Comparison of ENCODE assay signal across 16 mouse cellular contexts in genomic region chr10:108701361-108702128, GRCm38 (mm10). TPM values are rescaled to one million over a fixed set of nuclear protein-coding genes. Genes with fewer than 3 reads are reported as not detected.
A peak's percentile ranks its signal among the peaks of the same experiment; 100 is the strongest.
DNase-seq lines count a peak whose midpoint lies in the region; ATAC-seq and TF ChIP-seq lines count a peak whose summit lies in the region.
"Had no signal": no experiment of that assay in that cellular context is flagged by ENCODE, and none has a peak within 500 bp of the region (broad histone marks: within the 10 kb centered on the region; RNA-seq: fewer than 3 reads in every experiment).

No protein-coding gene starts in this region.

- intact Hi-C loops in gastrocnemius, postnatal 14 days (cut with DNase I; ENCODE audit: low total_unique reads), result no loop called here

- DNase-seq in neural tube, embryonic 11.5 days (ENCODE audit: low spot score), result peak; percentile 41
- DNase-seq in neural tube, embryonic 10.5 days (ENCODE audit: extremely low spot score, low spot score), result no peak
- DNase-seq in hindbrain, embryonic 10.5 days (ENCODE audit: low spot score), result peak; percentile 24
- no peak for DNase-seq in gastrocnemius, postnatal 14 days
- no peak for DNase-seq in thymus, adult 2 months
- no peak for DNase-seq in limb, embryonic 10.5 days (ENCODE audit: low spot score)
- DNase-seq: kidney, postnatal 14 days; liver; right cerebral cortex, postnatal 25 days; thymus, postnatal 25 days had no signal

- H3K27ac ChIP-seq in neural tube, embryonic 11.5 days (ENCODE audit: low read depth, low read length), result peak overlapping the region; percentile 62; the same call in 1 of the 2 replicates
- peak overlapping the region; percentile 77 for H3K27ac ChIP-seq in hindbrain, embryonic 10.5 days
- H3K27ac ChIP-seq in midbrain, embryonic 13.5 days, result peak overlapping the region; percentile 76
- H3K27ac ChIP-seq in thymus, adult 2 months (ENCODE audit: control insufficient read depth, insufficient read depth, low read length), result no peak overlapping the region
- no peak overlapping the region for H3K27ac ChIP-seq in limb, embryonic 10.5 days

- H3K9ac ChIP-seq in neural tube, embryonic 11.5 days (ENCODE audit: low read length), result no peak overlapping the region; the same call in 1 of the 2 replicates
- no peak overlapping the region for H3K9ac ChIP-seq in midbrain, embryonic 13.5 days (replicated peaks)

- 40% methylated on average over 14 of the region's 14 CpGs for WGBS in neural tube, embryonic 11.5 days
- WGBS in hindbrain, embryonic 10.5 days, result 34% methylated on average over 14 of the region's 14 CpGs
- 14% methylated on average over 14 of the region's 14 CpGs for WGBS in midbrain, embryonic 13.5 days
- 90% methylated on average over 14 of the region's 14 CpGs for WGBS in thymus, adult 2 months
- 90% methylated on average over 14 of the region's 14 CpGs for WGBS in limb, embryonic 10.5 days

- no peak for TF ChIP-seq POLR2A in thymus, adult 2 months (IDR thresholded peaks at IDR 0.05; ENCODE audit: control insufficient read depth, extremely low read depth, insufficient read depth, low read length, poor library complexity)

- no peak for TF ChIP-seq CTCF in thymus, adult 2 months (IDR thresholded peaks at IDR 0.05; ENCODE audit: borderline replicate concordance, control insufficient read depth, extremely low read depth, insufficient read depth, low read length, poor library complexity)

- peak; percentile 67 for ATAC-seq in neural tube, embryonic 11.5 days (ENCODE audit: insufficient read depth, low FRiP score, low TSS enrichment)
- ATAC-seq in midbrain, embryonic 13.5 days, result peak; percentile 83
- ATAC-seq in erythroblast, adult 5-6 weeks (replicated peaks; ENCODE audit: low FRiP score, poor library complexity, severe bottlenecking), result no peak

- no peak overlapping the region for H3K4me3 ChIP-seq in neural tube, embryonic 11.5 days (ENCODE audit: low read depth, low read length)
- no peak overlapping the region; the same call in 1 of the 2 replicates for H3K4me3 ChIP-seq in hindbrain, embryonic 10.5 days
- H3K4me3 ChIP-seq in midbrain, embryonic 13.5 days (replicated peaks), result no peak overlapping the region
- H3K4me3 ChIP-seq in thymus, adult 2 months (ENCODE audit: control insufficient read depth, insufficient read depth, low read length), result no peak overlapping the region
- H3K4me3 ChIP-seq in limb, embryonic 10.5 days, result no peak overlapping the region
- H3K4me3 ChIP-seq: myocyte had no signal

- no peaks in the 10 kb centered on the region for H3K9me3 ChIP-seq in neural tube, embryonic 11.5 days (ENCODE audit: control insufficient read depth, low read length)
- H3K9me3 ChIP-seq in hindbrain, embryonic 10.5 days, result no peaks in the 10 kb centered on the region
- H3K9me3 ChIP-seq in midbrain, embryonic 13.5 days, result no peaks in the 10 kb centered on the region
- H3K9me3 ChIP-seq in limb, embryonic 10.5 days (replicated peaks), result no peaks in the 10 kb centered on the region

- H3K36me3 ChIP-seq in neural tube, embryonic 11.5 days (ENCODE audit: control insufficient read depth, insufficient read depth, low read length), result no peaks in the 10 kb centered on the region
- H3K36me3 ChIP-seq in hindbrain, embryonic 10.5 days, result no peaks in the 10 kb centered on the region
- H3K36me3 ChIP-seq in midbrain, embryonic 13.5 days, result no peaks in the 10 kb centered on the region
- no peaks in the 10 kb centered on the region for H3K36me3 ChIP-seq in thymus, adult 2 months (ENCODE audit: control insufficient read depth, insufficient read depth, low read length)
- no peaks in the 10 kb centered on the region for H3K36me3 ChIP-seq in limb, embryonic 10.5 days

- no peaks in the 10 kb centered on the region for H3K4me1 ChIP-seq in neural tube, embryonic 11.5 days (ENCODE audit: control insufficient read depth, insufficient read depth, low read length)
- peaks cover 21% of the 10 kb centered on the region for H3K4me1 ChIP-seq in hindbrain, embryonic 10.5 days (replicated peaks)
- peaks cover 12% of the 10 kb centered on the region for H3K4me1 ChIP-seq in midbrain, embryonic 13.5 days (replicated peaks)
- no peaks in the 10 kb centered on the region for H3K4me1 ChIP-seq in thymus, adult 2 months (replicated peaks; ENCODE audit: control insufficient read depth, insufficient read depth, low read length)
- H3K4me1 ChIP-seq in limb, embryonic 10.5 days, result no peaks in the 10 kb centered on the region

- H3K27me3 ChIP-seq in neural tube, embryonic 11.5 days (ENCODE audit: control insufficient read depth, insufficient read depth, low read length), result no peaks in the 10 kb centered on the region
- H3K27me3 ChIP-seq in hindbrain, embryonic 10.5 days (ENCODE audit: insufficient read depth, poor library complexity, severe bottlenecking), result no peaks in the 10 kb centered on the region
- H3K27me3 ChIP-seq in midbrain, embryonic 13.5 days, result no peaks in the 10 kb centered on the region
- no peaks in the 10 kb centered on the region for H3K27me3 ChIP-seq in thymus, adult 2 months (ENCODE audit: control insufficient read depth, insufficient read depth, low read length)
- no peaks in the 10 kb centered on the region for H3K27me3 ChIP-seq in limb, embryonic 10.5 days (ENCODE audit: low read depth, poor library complexity, severe bottlenecking)

- H3K4me2 ChIP-seq in neural tube, embryonic 11.5 days (ENCODE audit: low read depth), result no peak overlapping the region; the same call in 1 of the 2 replicates
- peak overlapping the region; percentile 33 for H3K4me2 ChIP-seq in midbrain, embryonic 13.5 days (replicated peaks)

RNA-seq across cellular contexts. Expression of gene Gm5136, which starts 1.6 kb away (rescaled TPM):
- polyA plus RNA-seq in neural tube, embryonic 11.5 days (2014; fragmentation: Nextera tagmentation; extraction: Ambion mirVana), result not detected in 2 replicates
- polyA plus RNA-seq in hindbrain, embryonic 10.5 days (2016; fragmentation: Nextera tagmentation; extraction: Ambion mirVana), result 0.15 TPM in 1 of 2 replicates, not detected in the other
- 0.32 and 0.59 TPM in 2 replicates for polyA plus RNA-seq in midbrain, embryonic 13.5 days (2015; fragmentation: Nextera tagmentation; extraction: Ambion mirVana)
- not detected in 2 replicates for total RNA-seq in erythroblast, adult 5-6 weeks (2015; ENCODE audit: low replicate concordance)
- not detected in 2 replicates for total RNA-seq in erythroblast, adult 5-6 weeks (2017; ENCODE audit: low replicate concordance)
- total RNA-seq in gastrocnemius, postnatal 14 days (2021), result not detected
- polyA plus RNA-seq in thymus, adult 2 months (2012; rRNA removed), result not detected in 2 replicates
- not detected in 2 replicates for polyA plus RNA-seq in limb, embryonic 10.5 days (2016; fragmentation: Nextera tagmentation; extraction: Ambion mirVana)
- total RNA-seq: common myeloid progenitor, adult 5-6 weeks; granulocyte monocyte progenitor cell, adult 5-6 weeks had no signal
- polyA plus RNA-seq: lung, embryonic 16.5 days; myocyte had no signal

Comparison
In these comparisons a context has a peak if more than half of its experiments do, and no peak if none do; other contexts are left out.
1. DNase-seq: peak in neural tube, embryonic 11.5 days (single experiment) and hindbrain, embryonic 10.5 days (single experiment); none in neural tube, embryonic 10.5 days (single experiment), gastrocnemius, postnatal 14 days (single experiment), thymus, adult 2 months (single experiment) and limb, embryonic 10.5 days (single experiment).
2. H3K27ac ChIP-seq: peak in neural tube, embryonic 11.5 days (single experiment), hindbrain, embryonic 10.5 days (single experiment) and midbrain, embryonic 13.5 days (single experiment); none in thymus, adult 2 months (single experiment) and limb, embryonic 10.5 days (single experiment).